ENCODE assay signal across 8 mouse cellular contexts in genomic region chr8:80847912-80848311, GRCm38 (mm10). TPM values are rescaled to one million over a fixed set of nuclear protein-coding genes. Genes with fewer than 3 reads are reported as not detected.
A peak's percentile ranks its signal among the peaks of the same experiment; 100 is the strongest.
DNase-seq lines count a peak whose midpoint lies in the region; ATAC-seq lines count a peak whose summit lies in the region.

No protein-coding gene starts in this region.

- peaks cover 41% of the 10 kb centered on the region for H3K4me1 ChIP-seq in heart, embryonic 11.5 days (ENCODE audit: control insufficient read depth, insufficient read depth, low read length)

- H3K9ac ChIP-seq in heart, embryonic 11.5 days (ENCODE audit: low read depth, low read length): no peak overlapping the region

- no peaks in the 10 kb centered on the region for H3K27me3 ChIP-seq in heart, embryonic 11.5 days (ENCODE audit: control insufficient read depth, insufficient read depth, low read length)

- H3K27ac ChIP-seq in heart, embryonic 11.5 days (ENCODE audit: low read depth, low read length): no peak overlapping the region

- H3K4me3 ChIP-seq in heart, embryonic 11.5 days (ENCODE audit: low read depth, low read length): no peak overlapping the region

- WGBS in heart, embryonic 11.5 days (ENCODE audit: insufficient replicate concordance): 79% methylated on average over 9 of the region's 9 CpGs

- H3K36me3 ChIP-seq in heart, embryonic 11.5 days (ENCODE audit: control insufficient read depth, insufficient read depth, low read length): no peaks in the 10 kb centered on the region

- peak; percentile 98 for DNase-seq in heart, adult 11 months
- peak; percentile 71 to 81 for DNase-seq in kidney, adult 8-10 months
- DNase-seq in lung, postnatal 14 days: peak; percentile 78
- DNase-seq in frontal cortex, postnatal 10 days (ENCODE audit: low spot score in 2 of 2): no peak
- DNase-seq in adrenal gland, adult 18-20 months (ENCODE audit: low spot score in 2 of 2): no peak

- H3K4me2 ChIP-seq in heart, embryonic 11.5 days: no peak overlapping the region

- ATAC-seq in heart, embryonic 11.5 days (replicated peaks; ENCODE audit: insufficient number of reproducible peaks, low FRiP score, low TSS enrichment): no peak
- 0 out of 2 replicates have a peak, but pooled peaks have one; percentile 37 for ATAC-seq in granulocyte monocyte progenitor cell, adult 5-6 weeks (replicated peaks; ENCODE audit: poor library complexity, severe bottlenecking)
- ATAC-seq in inflammation-experienced regulatory T-cells, adult 6 months: no peak

- no peaks in the 10 kb centered on the region for H3K9me3 ChIP-seq in heart, embryonic 11.5 days (replicated peaks; ENCODE audit: control insufficient read depth, low read length)

RNA-seq across cellular contexts. Expression of gene Gab1, which starts 32.4 kb away (rescaled TPM):
- 35.0 and 41.4 TPM in 2 replicates for polyA plus RNA-seq in heart, embryonic 11.5 days (2014; fragmentation: Nextera tagmentation; extraction: Ambion mirVana)
- 1.8 and 3.6 TPM in 2 replicates for total RNA-seq in granulocyte monocyte progenitor cell, adult 5-6 weeks (2014; fragmentation: Nextera tagmentation)
- 1.8 and 2.4 TPM in 2 replicates for total RNA-seq in granulocyte monocyte progenitor cell, adult 5-6 weeks (2017)
- not detected for polyA plus RNA-seq in inflammation-experienced regulatory T-cells, adult 6 months (2017; shearing (Covaris generic))
- total RNA-seq in adrenal gland, adult 18-20 months (2021): 10 to 100 TPM; 15.8 to 16.0 TPM

Comparison
In these comparisons a context has a peak if more than half of its experiments do, and no peak if none do; other contexts are left out.
1. DNase-seq: peak in heart, adult 11 months (single experiment), kidney, adult 8-10 months (2 of 2) and lung, postnatal 14 days (single experiment); none in frontal cortex, postnatal 10 days (0 of 2) and adrenal gland, adult 18-20 months (0 of 2).